Mouse (Mus musculus): Measurements from ENCODE around the gene Fbxo48. TPM values are rescaled to one million over a fixed set of nuclear protein-coding genes. Genes with fewer than 3 reads are reported as not detected.

Gene Fbxo48
- total RNA-seq, 2 experiments from 2014 or later, result 9.0 to 14.6 TPM

DNA sequence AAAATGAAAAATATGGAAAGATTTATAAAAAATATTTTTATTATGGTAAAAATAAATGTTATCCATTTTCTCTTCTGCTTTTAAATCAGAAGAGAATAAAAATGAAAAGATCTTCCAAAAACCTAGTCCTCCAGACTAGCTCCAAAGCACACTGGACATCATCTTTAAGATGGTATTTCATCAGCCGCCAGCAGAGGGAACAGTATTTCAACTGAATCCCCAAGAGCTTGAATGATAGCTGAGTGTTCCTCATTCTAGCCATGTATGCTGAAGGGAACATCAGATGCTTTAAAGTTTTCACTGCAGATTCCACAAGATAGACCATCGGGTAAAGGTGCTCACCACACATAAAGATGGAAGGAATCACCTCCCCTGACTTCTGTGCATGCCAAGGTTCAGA is 16.6 kb downstream of the Fbxo48 start:
- no peak for ATAC-seq (replicated peaks; ENCODE audit: low FRiP score, poor library complexity, severe bottlenecking)

- ATAC-seq (replicated peaks; ENCODE audit: low FRiP score, poor library complexity, severe bottlenecking), result no peak
These were observed 18.5 kb downstream of the Fbxo48 start for GRCm38 (mm10) chr11:16969650-16970049.

GRCm38 (mm10) chr11:16972027-16972426 is 20.9 kb downstream of the Fbxo48 start:
- no peak for ATAC-seq (replicated peaks; ENCODE audit: low FRiP score, poor library complexity, severe bottlenecking)

DNA sequence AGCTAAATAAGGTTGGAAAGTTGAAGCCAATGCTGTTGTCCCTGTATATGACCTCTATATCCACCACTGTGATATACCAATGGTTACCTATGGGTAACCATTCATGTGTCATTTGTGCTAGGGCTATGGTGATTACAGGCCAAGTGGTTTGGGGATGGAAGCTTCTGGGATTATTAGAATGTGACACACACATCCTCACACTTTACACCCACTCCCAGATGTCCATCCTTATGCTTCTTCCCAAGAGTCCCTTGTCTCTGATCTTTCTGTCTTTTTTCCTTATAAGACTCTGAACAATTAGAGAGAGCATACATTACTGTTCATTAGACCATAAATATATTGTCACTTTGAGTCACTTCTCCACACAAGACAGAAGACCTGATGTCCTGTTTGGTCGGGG is 21.9 kb downstream of the Fbxo48 start:
- ATAC-seq (replicated peaks; ENCODE audit: low FRiP score, poor library complexity, severe bottlenecking), result no peak

GRCm38 (mm10) chr11:16976937-16977336 is 25.8 kb downstream of the Fbxo48 start:
- ATAC-seq (replicated peaks; ENCODE audit: low FRiP score, poor library complexity, severe bottlenecking), result no peak

- no peak for ATAC-seq (replicated peaks; ENCODE audit: low FRiP score, poor library complexity, severe bottlenecking)
These were observed 26.4 kb downstream of the Fbxo48 start for GRCm38 (mm10) chr11:16977611-16978010.

DNA sequence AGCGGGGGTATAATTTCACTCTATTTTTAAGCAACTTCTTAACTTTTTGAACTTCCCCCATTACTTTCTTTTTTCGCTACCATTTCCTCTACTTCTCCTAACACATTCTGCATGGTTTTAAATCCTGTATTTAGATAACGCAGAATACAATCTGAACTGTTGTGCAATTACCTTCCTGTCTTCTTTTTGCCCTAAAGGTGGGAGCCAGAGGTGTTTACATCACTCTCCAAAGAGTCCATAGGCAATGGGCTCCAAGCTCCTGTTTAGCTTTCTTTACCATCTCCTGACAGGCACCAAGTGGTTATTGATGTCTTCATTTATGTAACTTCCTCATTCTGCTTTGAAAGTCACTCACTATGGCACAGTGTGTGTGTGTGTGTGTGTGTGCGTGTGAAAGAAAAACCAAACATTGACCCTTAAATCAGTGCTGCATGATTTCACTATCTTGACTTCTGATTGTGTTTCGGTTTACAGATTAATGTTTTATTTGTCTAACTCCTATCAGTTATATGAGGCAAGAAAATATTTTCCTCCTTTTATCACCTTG is 27.1 kb downstream of the Fbxo48 start:
- ATAC-seq (replicated peaks; ENCODE audit: low FRiP score, poor library complexity, severe bottlenecking), result no peak

GRCm38 (mm10) chr11:16986550-16987187 is 35.5 kb downstream of the Fbxo48 start:
- no peak for ATAC-seq (replicated peaks; ENCODE audit: low FRiP score, poor library complexity, severe bottlenecking)

- ATAC-seq (replicated peaks; ENCODE audit: low FRiP score, poor library complexity, severe bottlenecking), result no peak
These were observed 36.7 kb downstream of the Fbxo48 start for GRCm38 (mm10) chr11:16987745-16988328.

- no peak for ATAC-seq (replicated peaks; ENCODE audit: low FRiP score, poor library complexity, severe bottlenecking)
These were observed 38.7 kb downstream of the Fbxo48 start for GRCm38 (mm10) chr11:16989885-16990284.

GRCm38 (mm10) chr11:16992880-16993279 is 41.7 kb downstream of the Fbxo48 start:
- no peak for ATAC-seq (replicated peaks; ENCODE audit: low FRiP score, poor library complexity, severe bottlenecking)

DNA sequence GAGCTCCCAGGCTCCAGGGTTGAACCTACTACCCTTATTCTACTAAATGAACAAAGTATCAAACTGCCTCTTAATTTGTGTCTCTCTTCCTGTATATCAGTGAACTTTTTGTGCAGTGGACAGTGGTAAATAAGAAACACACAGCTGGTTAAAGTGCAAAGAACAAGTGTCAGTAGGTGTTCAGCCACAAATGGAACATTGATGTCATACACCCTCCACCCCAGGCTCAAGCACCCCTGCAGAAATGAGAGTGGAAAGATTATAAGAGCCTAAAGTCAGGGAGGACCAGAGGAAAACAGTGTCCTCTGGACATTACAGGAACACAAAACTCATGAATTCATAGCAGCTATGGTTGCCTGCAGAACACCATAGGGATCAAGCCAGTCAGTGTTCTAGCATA is 45.6 kb downstream of the Fbxo48 start:
- no peak for ATAC-seq (replicated peaks; ENCODE audit: low FRiP score, poor library complexity, severe bottlenecking)

- ATAC-seq (replicated peaks; ENCODE audit: low FRiP score, poor library complexity, severe bottlenecking), result no peak
These were observed 46.3 kb downstream of the Fbxo48 start for GRCm38 (mm10) chr11:16997465-16997864.

- ATAC-seq (replicated peaks; ENCODE audit: low FRiP score, poor library complexity, severe bottlenecking), result no peak
These were observed 48.2 kb downstream of the Fbxo48 start for GRCm38 (mm10) chr11:16999387-16999786.

DNA sequence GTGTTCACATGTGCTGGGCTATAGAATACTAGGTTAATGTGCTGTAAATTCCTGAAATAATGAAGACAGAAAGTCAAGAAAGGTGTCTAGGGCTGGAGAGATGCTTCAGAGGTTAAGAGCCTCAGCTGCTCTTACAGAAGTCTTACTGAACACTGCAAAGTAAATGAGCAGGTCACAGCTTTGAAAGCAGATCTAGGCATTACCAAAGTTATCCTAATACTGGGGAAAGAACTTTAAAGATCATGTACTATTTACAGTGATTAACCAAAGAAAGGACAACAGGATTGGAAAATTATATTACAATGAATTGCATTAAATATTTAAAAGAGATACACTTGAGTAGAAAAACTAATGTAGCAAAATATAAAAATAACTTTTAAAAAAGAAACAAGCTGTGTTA is 48.8 kb downstream of the Fbxo48 start:
- ATAC-seq (replicated peaks; ENCODE audit: low FRiP score, poor library complexity, severe bottlenecking), result no peak

DNA sequence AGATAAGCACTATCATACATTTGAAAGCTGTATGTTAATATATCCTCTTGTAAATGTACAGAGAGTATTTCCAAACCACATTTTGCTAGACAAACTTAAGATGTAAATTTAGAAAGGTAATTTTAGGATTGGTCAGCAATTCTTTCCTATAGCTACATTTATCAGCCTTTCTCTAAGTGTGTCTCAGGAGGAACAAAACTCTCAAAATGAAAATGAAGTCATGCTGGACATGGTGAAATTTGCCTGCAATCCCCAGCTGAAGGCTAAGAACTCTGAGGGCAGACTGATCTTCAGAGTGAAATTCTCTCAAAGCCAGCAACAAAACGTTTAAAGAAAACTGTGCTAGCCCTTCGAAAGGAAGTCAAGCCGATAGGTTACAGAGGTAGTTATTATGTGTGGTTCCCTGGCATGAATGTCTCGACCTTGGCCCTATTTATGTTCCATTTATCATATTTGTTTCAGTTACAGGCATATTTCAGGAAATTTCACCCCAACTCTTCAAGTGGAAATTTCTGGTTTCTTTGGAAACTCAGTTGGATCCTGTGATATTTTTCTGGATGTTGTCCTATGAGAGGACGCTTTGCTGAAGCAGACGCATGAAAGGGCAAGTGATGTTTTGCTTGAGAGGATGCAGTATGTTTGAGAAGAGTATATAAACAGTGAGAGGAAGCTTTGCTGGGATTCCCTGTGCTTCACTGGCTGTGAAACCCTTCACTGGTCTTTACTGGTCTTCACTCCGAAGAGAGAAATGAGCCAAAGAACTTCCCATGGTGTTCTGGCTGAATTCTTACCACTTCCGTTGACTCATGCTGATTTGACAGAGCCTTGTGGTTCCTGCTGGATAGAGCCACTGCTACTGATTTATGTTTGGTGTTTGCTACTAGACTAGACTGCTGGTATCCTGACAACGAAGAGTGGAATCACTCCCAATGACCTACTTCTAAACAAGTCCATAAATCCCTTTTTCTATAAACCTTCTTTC is 49.5 kb downstream of the Fbxo48 start:
- no peak for ATAC-seq (replicated peaks; ENCODE audit: low FRiP score, poor library complexity, severe bottlenecking)

DNA sequence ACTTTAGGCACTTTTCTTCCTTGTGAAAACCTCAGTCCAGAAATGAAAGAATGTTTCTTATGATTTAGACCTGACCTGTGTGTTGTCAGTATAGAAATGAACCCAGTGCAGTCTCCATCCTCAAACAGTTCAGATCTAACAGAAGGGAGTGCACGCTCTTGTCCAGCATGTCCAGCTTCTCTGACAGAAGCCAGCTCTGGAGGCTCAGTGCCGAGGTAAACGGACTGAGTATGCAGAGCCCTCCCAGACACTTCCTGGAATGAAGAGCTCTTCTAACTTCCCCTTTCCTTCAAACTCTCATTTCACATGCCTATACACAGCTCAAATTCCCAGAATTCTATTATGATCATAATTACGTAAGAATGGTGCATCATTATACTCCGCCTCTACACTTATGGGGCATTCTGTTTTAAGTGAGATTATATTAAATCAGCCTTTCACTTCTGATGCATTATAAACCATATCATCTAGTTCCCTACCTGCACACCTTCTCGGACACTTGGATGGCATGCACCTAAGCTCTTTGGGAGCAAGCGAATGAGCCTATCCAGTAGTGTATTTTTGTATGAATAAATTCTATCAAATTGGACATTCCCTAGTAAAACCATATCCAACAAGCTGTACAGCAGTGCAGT is 51.7 kb downstream of the Fbxo48 start:
- no peak for ATAC-seq (replicated peaks; ENCODE audit: low FRiP score, poor library complexity, severe bottlenecking)

DNA sequence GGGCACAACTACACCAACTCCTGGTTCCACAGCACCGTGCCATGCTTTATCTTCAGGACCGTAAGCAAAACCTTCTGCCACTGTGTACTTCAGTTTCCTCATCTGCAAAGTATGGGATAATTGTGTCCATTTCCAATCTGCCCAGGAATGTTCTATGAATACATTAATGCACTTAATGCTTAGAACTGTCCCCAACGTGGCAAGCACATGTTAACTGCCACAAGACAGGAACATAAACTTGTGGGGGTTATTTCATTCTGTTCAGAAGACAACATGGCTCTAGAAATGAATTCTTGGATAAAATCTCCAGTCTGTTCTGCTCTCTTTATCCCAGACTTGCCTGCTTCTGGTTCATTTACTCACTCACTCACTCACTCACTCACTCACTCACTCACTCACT is 52.6 kb downstream of the Fbxo48 start:
- ATAC-seq (replicated peaks; ENCODE audit: low FRiP score, poor library complexity, severe bottlenecking), result no peak
